Comparison of ENCODE assay signal across 9 mouse cellular contexts in genomic region chr14:99022346-99023086, GRCm38 (mm10). TPM values are rescaled to one million over a fixed set of nuclear protein-coding genes. Genes with fewer than 3 reads are reported as not detected.
DNase-seq lines count a peak whose midpoint lies in the region; ATAC-seq and TF ChIP-seq lines count a peak whose summit lies in the region.
"Had no signal": no experiment of that assay in that cellular context is flagged by ENCODE, and none has a peak within 500 bp of the region (broad histone marks: within the 10 kb centered on the region; RNA-seq: fewer than 3 reads in every experiment).

No protein-coding gene starts in this region.

- TF ChIP-seq CTCF in kidney, postnatal 0 days (IDR thresholded peaks at IDR 0.05; ENCODE audit: low read depth): peak; percentile 71

- H3K27me3 ChIP-seq in kidney, postnatal 0 days (ENCODE audit: insufficient read depth, low read length): no peaks in the 10 kb centered on the region
- no peaks in the 10 kb centered on the region for H3K27me3 ChIP-seq in embryonic facial prominence, embryonic 12.5 days
- no peaks in the 10 kb centered on the region for H3K27me3 ChIP-seq in hindbrain, embryonic 15.5 days
- no peaks in the 10 kb centered on the region for H3K27me3 ChIP-seq in neural tube, embryonic 13.5 days

- H3K4me2 ChIP-seq in kidney, postnatal 0 days (ENCODE audit: low read length): peak overlapping the region; percentile 54
- H3K4me2 ChIP-seq in embryonic facial prominence, embryonic 12.5 days (replicated peaks): peak overlapping the region; percentile 42
- peak overlapping the region; percentile 54 for H3K4me2 ChIP-seq in hindbrain, embryonic 15.5 days
- peak overlapping the region; percentile 49 for H3K4me2 ChIP-seq in neural tube, embryonic 13.5 days

- H3K27ac ChIP-seq in kidney, postnatal 0 days: no peak overlapping the region
- H3K27ac ChIP-seq in embryonic facial prominence, embryonic 12.5 days: no peak overlapping the region
- H3K27ac ChIP-seq in hindbrain, embryonic 15.5 days (replicated peaks): no peak overlapping the region
- no peak overlapping the region for H3K27ac ChIP-seq in neural tube, embryonic 13.5 days (replicated peaks)
- H3K27ac ChIP-seq: liver, embryonic 14.5 days had no signal

- H3K4me1 ChIP-seq in kidney, postnatal 0 days (replicated peaks; ENCODE audit: insufficient read depth, low read length): no peaks in the 10 kb centered on the region; the same call in 1 of the 2 replicates
- H3K4me1 ChIP-seq in embryonic facial prominence, embryonic 12.5 days: no peaks in the 10 kb centered on the region
- H3K4me1 ChIP-seq in hindbrain, embryonic 15.5 days (replicated peaks): no peaks in the 10 kb centered on the region
- H3K4me1 ChIP-seq in neural tube, embryonic 13.5 days (replicated peaks): 0 out of 2 replicates have a peak, but pooled peaks cover 3% of the 10 kb centered on the region

- H3K9ac ChIP-seq in kidney, postnatal 0 days (ENCODE audit: low read depth, low read length): no peak overlapping the region
- no peak overlapping the region for H3K9ac ChIP-seq in embryonic facial prominence, embryonic 12.5 days
- H3K9ac ChIP-seq in hindbrain, embryonic 15.5 days: peak overlapping the region; percentile 35
- H3K9ac ChIP-seq in neural tube, embryonic 13.5 days: peak overlapping the region; percentile 61
- H3K9ac ChIP-seq: liver, embryonic 14.5 days had no signal

- 0 out of 2 replicates have a peak overlapping the region, but pooled peaks have one; percentile 13 for H3K4me3 ChIP-seq in kidney, postnatal 0 days (replicated peaks; ENCODE audit: low read depth, low read length)
- peak overlapping the region; percentile 23; the same call in 1 of the 2 replicates for H3K4me3 ChIP-seq in embryonic facial prominence, embryonic 12.5 days
- peak overlapping the region; percentile 35 for H3K4me3 ChIP-seq in hindbrain, embryonic 15.5 days
- H3K4me3 ChIP-seq in neural tube, embryonic 13.5 days: peak overlapping the region; percentile 28

- DNase-seq in kidney, postnatal 0 days (ENCODE audit: low spot score): peak; percentile 78
- no peak for DNase-seq in kidney, postnatal 14 days
- no peak for DNase-seq in layer of hippocampus, adult 9-11 months
- DNase-seq in adrenal gland, postnatal 4 days (ENCODE audit: low spot score in 2 of 2): no peak
- DNase-seq in testis, postnatal 10 days (ENCODE audit: low spot score): no peak

- ATAC-seq in kidney, postnatal 0 days (replicated peaks; ENCODE audit: low FRiP score, low read depth): no peak
- ATAC-seq in embryonic facial prominence, embryonic 12.5 days (ENCODE audit: insufficient number of reproducible peaks, insufficient read depth, low FRiP score, low TSS enrichment): no peak
- 0 out of 2 replicates have a peak, but pooled peaks have one; percentile 21 for ATAC-seq in hindbrain, embryonic 15.5 days (ENCODE audit: low FRiP score, low read depth)
- ATAC-seq in neural tube, embryonic 13.5 days (ENCODE audit: low read depth): 0 out of 2 replicates have a peak, but pooled peaks have one; percentile 23

- H3K9me3 ChIP-seq in kidney, postnatal 0 days (replicated peaks; ENCODE audit: low read length): no peaks in the 10 kb centered on the region
- no peaks in the 10 kb centered on the region for H3K9me3 ChIP-seq in embryonic facial prominence, embryonic 12.5 days
- H3K9me3 ChIP-seq in hindbrain, embryonic 15.5 days: no peaks in the 10 kb centered on the region
- peaks cover 4% of the 10 kb centered on the region for H3K9me3 ChIP-seq in neural tube, embryonic 13.5 days

- H3K36me3 ChIP-seq in kidney, postnatal 0 days (ENCODE audit: insufficient read depth, low read length): no peaks in the 10 kb centered on the region
- no peaks in the 10 kb centered on the region for H3K36me3 ChIP-seq in embryonic facial prominence, embryonic 12.5 days
- H3K36me3 ChIP-seq in hindbrain, embryonic 15.5 days: no peaks in the 10 kb centered on the region
- no peaks in the 10 kb centered on the region for H3K36me3 ChIP-seq in neural tube, embryonic 13.5 days

- WGBS in kidney, postnatal 0 days: 39% methylated on average over 12 of the region's 12 CpGs
- WGBS in embryonic facial prominence, embryonic 12.5 days: 51% methylated on average over 12 of the region's 12 CpGs
- WGBS in hindbrain, embryonic 15.5 days: 38% methylated on average over 12 of the region's 12 CpGs
- 45% methylated on average over 12 of the region's 12 CpGs for WGBS in neural tube, embryonic 13.5 days

RNA-seq across cellular contexts. Expression of gene Mzt1, which starts 23.4 kb away (rescaled TPM):
- 89.9 and 94.8 TPM in 2 replicates for polyA plus RNA-seq in kidney, postnatal 0 days (2015; fragmentation: Nextera tagmentation; extraction: Ambion mirVana)
- polyA plus RNA-seq in embryonic facial prominence, embryonic 12.5 days (2016; fragmentation: Nextera tagmentation; extraction: Ambion mirVana): 99.0 and 106 TPM in 2 replicates
- polyA plus RNA-seq in hindbrain, embryonic 15.5 days (2015; fragmentation: Nextera tagmentation; extraction: Ambion mirVana): 98.4 and 99.5 TPM in 2 replicates
- 121 and 128 TPM in 2 replicates for polyA plus RNA-seq in neural tube, embryonic 13.5 days (2015; fragmentation: Nextera tagmentation; extraction: Ambion mirVana)
- total RNA-seq in adrenal gland, postnatal 4 days (2021): 10 to 100 TPM; 45.0 to 46.5 TPM

RNA-seq across cellular contexts. Expression of gene Bora, which starts 23.5 kb away (rescaled TPM):
- 26.4 and 28.8 TPM in 2 replicates for polyA plus RNA-seq in kidney, postnatal 0 days (2015; fragmentation: Nextera tagmentation; extraction: Ambion mirVana)
- 81.8 and 86.2 TPM in 2 replicates for polyA plus RNA-seq in embryonic facial prominence, embryonic 12.5 days (2016; fragmentation: Nextera tagmentation; extraction: Ambion mirVana)
- polyA plus RNA-seq in hindbrain, embryonic 15.5 days (2015; fragmentation: Nextera tagmentation; extraction: Ambion mirVana): 15.4 and 18.7 TPM in 2 replicates
- 18.3 and 23.9 TPM in 2 replicates for polyA plus RNA-seq in neural tube, embryonic 13.5 days (2015; fragmentation: Nextera tagmentation; extraction: Ambion mirVana)
- 10 to 100 TPM; 14.4 to 16.2 TPM for total RNA-seq in adrenal gland, postnatal 4 days (2021)

RNA-seq across cellular contexts. Expression of gene Rpl36a-ps1, which starts 28.4 kb away (rescaled TPM):
- polyA plus RNA-seq in kidney, postnatal 0 days (2015; fragmentation: Nextera tagmentation; extraction: Ambion mirVana): 4.4 and 4.8 TPM in 2 replicates
- 2.0 and 2.7 TPM in 2 replicates for polyA plus RNA-seq in embryonic facial prominence, embryonic 12.5 days (2016; fragmentation: Nextera tagmentation; extraction: Ambion mirVana)
- polyA plus RNA-seq in hindbrain, embryonic 15.5 days (2015; fragmentation: Nextera tagmentation; extraction: Ambion mirVana): 0.51 TPM in 1 of 2 replicates, not detected in the other
- polyA plus RNA-seq in neural tube, embryonic 13.5 days (2015; fragmentation: Nextera tagmentation; extraction: Ambion mirVana): 1.1 TPM in 1 of 2 replicates, not detected in the other
- 10 to 100 TPM in 1 of 2 experiments, 1 to 10 TPM in 1; 7.2 to 15.9 TPM for total RNA-seq in adrenal gland, postnatal 4 days (2021)

Comparison
In these comparisons a context has a peak if more than half of its experiments do, and no peak if none do; other contexts are left out.
1. ATAC-seq: peak in hindbrain, embryonic 15.5 days (single experiment) and neural tube, embryonic 13.5 days (single experiment); none in kidney, postnatal 0 days (single experiment) and embryonic facial prominence, embryonic 12.5 days (single experiment).
2. H3K9ac ChIP-seq: peak in hindbrain, embryonic 15.5 days (single experiment) and neural tube, embryonic 13.5 days (single experiment); none in kidney, postnatal 0 days (single experiment) and embryonic facial prominence, embryonic 12.5 days (single experiment).
3. Peak in every context shown above with its lines, with median percentiles within 50 percentile points of each other: H3K4me2 ChIP-seq and H3K4me3 ChIP-seq.